Mouse (Mus musculus): ENCODE measurements around the gene Pou5f1. TPM values are rescaled to one million over a fixed set of nuclear protein-coding genes. Genes with fewer than 3 reads are reported as not detected.

Pou5f1 gene
- polyA plus RNA-seq, 1 experiment from 2014 or later, result not detected

DNA sequence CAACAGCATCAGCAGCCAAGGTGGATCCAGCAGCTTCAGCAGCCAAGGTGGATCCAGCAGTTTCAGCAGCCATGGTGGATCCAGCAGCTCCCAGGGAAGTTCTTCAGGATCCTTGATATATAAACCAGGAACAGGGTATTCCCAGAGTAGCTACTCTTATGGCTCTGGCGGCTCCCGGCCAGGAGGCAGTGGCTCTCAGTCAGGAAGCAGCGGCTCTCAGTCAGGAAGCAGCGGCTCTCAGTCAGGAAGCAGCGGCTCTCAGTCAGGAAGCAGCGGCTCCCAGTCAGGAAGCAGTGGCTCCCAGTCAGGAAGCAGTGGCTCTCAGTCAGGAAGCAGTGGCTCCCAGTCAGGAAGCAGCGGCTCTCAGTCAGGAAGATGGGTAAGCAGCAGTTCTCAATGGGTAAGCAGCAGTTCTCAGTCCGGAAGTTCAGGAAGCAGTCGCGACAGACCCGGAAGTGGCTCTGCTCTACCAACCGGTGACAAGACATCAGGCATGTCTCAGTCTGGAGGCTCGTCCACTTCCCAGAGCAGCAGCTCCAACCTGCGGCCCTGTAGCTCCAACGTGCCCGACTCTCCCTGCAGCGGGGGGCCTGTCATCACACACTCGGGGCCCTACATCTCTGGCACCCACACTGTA is 49.1 kb downstream of the Pou5f1 start:
- ATAC-seq (replicated peaks; ENCODE audit: insufficient number of reproducible peaks, low FRiP score, low TSS enrichment, low read depth) (no peak), DNase-seq (ENCODE audit: low spot score) (no peak)
- Histone ChIP-seq H3K4me2 (ENCODE audit: low read depth, low read length) (no peak overlapping the region), H3K9me3 (replicated peaks; ENCODE audit: control insufficient read depth, low read length) (no peaks in the 10 kb centered on the region), H3K36me3 (replicated peaks; ENCODE audit: control insufficient read depth, insufficient read depth, low read depth, low read length) (no peaks in the 10 kb centered on the region), H3K27me3 (ENCODE audit: control insufficient read depth, insufficient read depth, low read length) (no peaks in the 10 kb centered on the region), H3K9ac (replicated peaks; ENCODE audit: low read length) (no peak overlapping the region), H3K4me3 (ENCODE audit: low read depth, low read length) (no peak overlapping the region), H3K4me1 (ENCODE audit: control insufficient read depth, insufficient read depth, low read length) (no peaks in the 10 kb centered on the region), H3K27ac (replicated peaks; ENCODE audit: low read depth, low read length) (no peak overlapping the region)
- 93% methylated on average over 18 of the region's 18 CpGs for WGBS

- no peak overlapping the region for H3K4me2 ChIP-seq (ENCODE audit: low read depth, low read length)
- no peak overlapping the region for H3K4me3 ChIP-seq (ENCODE audit: low read depth, low read length)
- H3K9me3 ChIP-seq (replicated peaks; ENCODE audit: control insufficient read depth, low read length), result no peaks in the 10 kb centered on the region
- WGBS, result 84% methylated on average over 13 of the region's 13 CpGs
- no peaks in the 10 kb centered on the region for H3K4me1 ChIP-seq (ENCODE audit: control insufficient read depth, insufficient read depth, low read length)
- DNase-seq (ENCODE audit: low spot score) (no peak), ATAC-seq (replicated peaks; ENCODE audit: insufficient number of reproducible peaks, low FRiP score, low TSS enrichment, low read depth) (no peak)
- no peaks in the 10 kb centered on the region for H3K27me3 ChIP-seq (ENCODE audit: control insufficient read depth, insufficient read depth, low read length)
- no peak overlapping the region for H3K9ac ChIP-seq (replicated peaks; ENCODE audit: low read length)
- H3K36me3 ChIP-seq (replicated peaks; ENCODE audit: control insufficient read depth, insufficient read depth, low read depth, low read length), result no peaks in the 10 kb centered on the region
- H3K27ac ChIP-seq (replicated peaks; ENCODE audit: low read depth, low read length), result no peak overlapping the region
Measured at GRCm38 (mm10) chr17:35556186-35556765, 50.5 kb downstream of the Pou5f1 start.

GRCm38 (mm10) chr17:35556812-35557211 is 51.0 kb downstream of the Pou5f1 start:
- H3K27me3 ChIP-seq (ENCODE audit: control insufficient read depth, insufficient read depth, low read length), result no peaks in the 10 kb centered on the region
- ATAC-seq (replicated peaks; ENCODE audit: insufficient number of reproducible peaks, low FRiP score, low TSS enrichment, low read depth) (no peak), DNase-seq (ENCODE audit: low spot score) (peak; percentile 69)
- WGBS, result 39% methylated on average over 5 of the region's 5 CpGs
- no peaks in the 10 kb centered on the region for H3K9me3 ChIP-seq (replicated peaks; ENCODE audit: control insufficient read depth, low read length)
- H3K4me2 ChIP-seq (ENCODE audit: low read depth, low read length), result no peak overlapping the region
- H3K27ac ChIP-seq (replicated peaks; ENCODE audit: low read depth, low read length), result no peak overlapping the region
- H3K4me1 ChIP-seq (ENCODE audit: control insufficient read depth, insufficient read depth, low read length), result no peaks in the 10 kb centered on the region
- H3K36me3 ChIP-seq (replicated peaks; ENCODE audit: control insufficient read depth, insufficient read depth, low read depth, low read length), result no peaks in the 10 kb centered on the region
- H3K9ac ChIP-seq (replicated peaks; ENCODE audit: low read length), result no peak overlapping the region
- no peak overlapping the region for H3K4me3 ChIP-seq (ENCODE audit: low read depth, low read length)

GRCm38 (mm10) chr17:35557351-35557750 is 51.5 kb downstream of the Pou5f1 start:
- H3K4me3 ChIP-seq (ENCODE audit: low read depth, low read length), result no peak overlapping the region
- ATAC-seq (replicated peaks; ENCODE audit: insufficient number of reproducible peaks, low FRiP score, low TSS enrichment, low read depth) (no peak), DNase-seq (ENCODE audit: low spot score) (no peak)
- H3K9ac ChIP-seq (replicated peaks; ENCODE audit: low read length), result no peak overlapping the region
- H3K27me3 ChIP-seq (ENCODE audit: control insufficient read depth, insufficient read depth, low read length), result no peaks in the 10 kb centered on the region
- no peak overlapping the region for H3K27ac ChIP-seq (replicated peaks; ENCODE audit: low read depth, low read length)
- H3K4me2 ChIP-seq (ENCODE audit: low read depth, low read length), result no peak overlapping the region
- no peaks in the 10 kb centered on the region for H3K9me3 ChIP-seq (replicated peaks; ENCODE audit: control insufficient read depth, low read length)
- 80% methylated on average over 9 of the region's 9 CpGs for WGBS
- H3K36me3 ChIP-seq (replicated peaks; ENCODE audit: control insufficient read depth, insufficient read depth, low read depth, low read length), result no peaks in the 10 kb centered on the region
- H3K4me1 ChIP-seq (ENCODE audit: control insufficient read depth, insufficient read depth, low read length), result no peaks in the 10 kb centered on the region

- Histone ChIP-seq H3K27ac (replicated peaks; ENCODE audit: low read depth, low read length) (no peak overlapping the region), H3K36me3 (replicated peaks; ENCODE audit: control insufficient read depth, insufficient read depth, low read depth, low read length) (no peaks in the 10 kb centered on the region), H3K27me3 (ENCODE audit: control insufficient read depth, insufficient read depth, low read length) (no peaks in the 10 kb centered on the region), H3K4me3 (ENCODE audit: low read depth, low read length) (no peak overlapping the region), H3K9ac (replicated peaks; ENCODE audit: low read length) (no peak overlapping the region), H3K4me2 (ENCODE audit: low read depth, low read length) (no peak overlapping the region), H3K9me3 (replicated peaks; ENCODE audit: control insufficient read depth, low read length) (no peaks in the 10 kb centered on the region), H3K4me1 (ENCODE audit: control insufficient read depth, insufficient read depth, low read length) (no peaks in the 10 kb centered on the region)
- ATAC-seq (replicated peaks; ENCODE audit: insufficient number of reproducible peaks, low FRiP score, low TSS enrichment, low read depth), result no peak
- WGBS, result 66% methylated on average over 8 of the region's 8 CpGs
- no peak for DNase-seq (ENCODE audit: low spot score)
Measured at GRCm38 (mm10) chr17:35558216-35558615, 52.4 kb downstream of the Pou5f1 start.

Other genes starting within 250 kb of the Pou5f1 start
- 18.8 and 24.0 TPM in 2 replicates for gene H2-D1, start 243.3 kb upstream of the Pou5f1 start, polyA plus RNA-seq (2014; fragmentation: Nextera tagmentation; extraction: Ambion mirVana)
- gene H2-Q1, start 185.6 kb upstream of the Pou5f1 start, polyA plus RNA-seq (2014; fragmentation: Nextera tagmentation; extraction: Ambion mirVana), result 0.08 TPM in 1 of 2 replicates, not detected in the other
- gene H2-Q2, start 163.8 kb upstream of the Pou5f1 start, polyA plus RNA-seq (2014; fragmentation: Nextera tagmentation; extraction: Ambion mirVana), result 0.69 and 0.86 TPM in 2 replicates
- gene H2-Q4, start 126.4 kb upstream of the Pou5f1 start, polyA plus RNA-seq (2014; fragmentation: Nextera tagmentation; extraction: Ambion mirVana), result 1.0 and 1.1 TPM in 2 replicates
- 0.74 and 1.0 TPM in 2 replicates for gene H2-Q6, start 81.2 kb upstream of the Pou5f1 start, polyA plus RNA-seq (2014; fragmentation: Nextera tagmentation; extraction: Ambion mirVana)
- gene H2-Q7, start 66.9 kb upstream of the Pou5f1 start, polyA plus RNA-seq (2014; fragmentation: Nextera tagmentation; extraction: Ambion mirVana), result 8.4 and 8.8 TPM in 2 replicates
- 0.18 TPM in 2 replicates for gene H2-Q10, start 35.9 kb upstream of the Pou5f1 start, polyA plus RNA-seq (2014; fragmentation: Nextera tagmentation; extraction: Ambion mirVana)
- 59.0 and 62.2 TPM in 2 replicates for gene Tcf19, start 10.8 kb downstream of the Pou5f1 start, polyA plus RNA-seq (2014; fragmentation: Nextera tagmentation; extraction: Ambion mirVana)
- gene Cchcr1, start 11.1 kb downstream of the Pou5f1 start, polyA plus RNA-seq (2014; fragmentation: Nextera tagmentation; extraction: Ambion mirVana), result 11.4 and 11.8 TPM in 2 replicates
- gene Psors1c2, start 27.2 kb downstream of the Pou5f1 start, polyA plus RNA-seq (2014; fragmentation: Nextera tagmentation; extraction: Ambion mirVana), result 0.60 and 1.0 TPM in 2 replicates
- gene Cdsn, start 46.1 kb downstream of the Pou5f1 start, polyA plus RNA-seq (2014; fragmentation: Nextera tagmentation; extraction: Ambion mirVana), result not detected in 2 replicates
- gene 2300002M23Rik, start 61.4 kb downstream of the Pou5f1 start, polyA plus RNA-seq (2014; fragmentation: Nextera tagmentation; extraction: Ambion mirVana), result not detected in 2 replicates
- gene Sfta2, start 95.5 kb downstream of the Pou5f1 start, polyA plus RNA-seq (2014; fragmentation: Nextera tagmentation; extraction: Ambion mirVana), result not detected in 2 replicates
- not detected in 2 replicates for gene Gm9573, start 120.6 kb downstream of the Pou5f1 start, polyA plus RNA-seq (2014; fragmentation: Nextera tagmentation; extraction: Ambion mirVana)
- gene Mucl3, start 137.7 kb downstream of the Pou5f1 start, polyA plus RNA-seq (2014; fragmentation: Nextera tagmentation; extraction: Ambion mirVana), result 0.13 and 0.28 TPM in 2 replicates
- 9.1 and 10.4 TPM in 2 replicates for gene Vars2, start 161.6 kb downstream of the Pou5f1 start, polyA plus RNA-seq (2014; fragmentation: Nextera tagmentation; extraction: Ambion mirVana)
- gene Gtf2h4, start 167.7 kb downstream of the Pou5f1 start, polyA plus RNA-seq (2014; fragmentation: Nextera tagmentation; extraction: Ambion mirVana), result 43.3 and 53.4 TPM in 2 replicates
- gene Ddr1, start 198.6 kb downstream of the Pou5f1 start, polyA plus RNA-seq (2014; fragmentation: Nextera tagmentation; extraction: Ambion mirVana), result 20.4 and 24.6 TPM in 2 replicates